Mouse (Mus musculus): ENCODE data around the gene Lrtm1.

Gene Lrtm1

GRCm38 (mm10) chr14:29017883-29018282, at the start of gene Lrtm1:
TSS of gene Lrtm1 (plus strand) at chr14:29018208.
- DNase-seq (ENCODE audit: low spot score): peak; percentile 27

DNA sequence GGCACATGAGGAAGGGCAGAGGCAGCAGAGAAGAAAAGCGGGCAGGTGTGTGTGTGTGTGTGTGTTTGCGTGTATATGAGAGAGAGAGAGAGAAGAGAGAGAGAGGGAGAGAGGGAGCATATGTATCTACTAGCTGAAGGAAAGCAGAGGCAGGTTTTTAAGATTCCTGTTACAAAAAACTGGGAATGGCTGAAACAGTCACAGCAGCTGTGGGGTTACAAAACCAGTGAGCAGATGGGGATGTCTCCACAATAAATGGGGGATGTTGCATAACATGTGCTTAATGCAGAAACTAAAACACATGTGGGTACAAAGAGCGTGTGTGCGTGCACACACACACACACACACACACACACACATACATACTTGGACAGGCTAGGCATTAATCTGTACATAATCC, 48.8 kb upstream of the Lrtm1 start:
- DNase-seq (ENCODE audit: low spot score): no peak

- DNase-seq (ENCODE audit: low spot score): no peak
Observed at GRCm38 (mm10) chr14:28972620-28973019, 45.4 kb upstream of the Lrtm1 start.

GRCm38 (mm10) chr14:28979230-28979629, 38.8 kb upstream of the Lrtm1 start:
- no peak for DNase-seq (ENCODE audit: low spot score)

GRCm38 (mm10) chr14:28980482-28980881, 37.5 kb upstream of the Lrtm1 start:
- DNase-seq (ENCODE audit: low spot score): no peak

DNA sequence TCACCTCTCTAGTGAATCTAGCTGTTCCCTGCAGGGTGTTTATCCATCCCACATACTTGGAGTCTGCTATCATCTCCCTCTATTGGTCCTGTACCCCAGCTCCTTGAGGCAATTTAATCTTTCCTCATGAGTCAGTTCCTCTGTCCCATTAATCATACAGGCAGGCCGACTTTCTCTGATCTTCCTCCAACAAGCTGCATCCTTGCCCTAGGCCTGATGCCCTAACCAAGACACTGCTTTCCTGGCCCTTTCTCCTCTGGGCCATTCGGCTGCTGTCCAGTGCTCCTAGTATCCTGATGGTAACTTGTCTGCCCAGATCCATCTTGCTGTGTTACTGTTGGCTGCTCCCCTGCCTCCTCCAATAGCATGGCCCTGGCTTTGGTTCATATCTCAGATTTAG, 33.7 kb upstream of the Lrtm1 start:
- DNase-seq (ENCODE audit: low spot score): no peak

GRCm38 (mm10) chr14:28988211-28988900, 29.7 kb upstream of the Lrtm1 start:
- DNase-seq (ENCODE audit: low spot score): no peak

DNA sequence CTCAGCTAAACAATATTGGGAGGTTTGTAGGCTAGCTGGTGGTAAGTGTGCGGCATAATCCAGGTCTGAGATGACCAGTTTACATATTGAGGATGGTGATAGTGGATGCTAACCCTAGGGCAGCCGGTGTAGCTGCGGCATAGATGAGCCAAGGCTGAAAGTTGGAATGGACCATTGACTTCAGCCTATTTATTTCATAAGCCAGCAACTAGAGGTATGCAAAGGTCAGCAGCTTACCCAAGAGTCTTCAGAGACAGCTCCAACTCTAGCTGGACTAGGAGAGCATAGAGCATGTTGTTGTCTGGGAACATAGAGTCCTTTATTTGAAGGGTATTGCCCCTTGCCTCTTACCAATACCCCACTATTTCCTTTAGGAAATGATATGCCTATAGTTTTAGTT, 21.4 kb upstream of the Lrtm1 start:
- DNase-seq (ENCODE audit: low spot score): no peak

- DNase-seq (ENCODE audit: low spot score): no peak
Observed at GRCm38 (mm10) chr14:29005228-29005840, 12.7 kb upstream of the Lrtm1 start.

DNA sequence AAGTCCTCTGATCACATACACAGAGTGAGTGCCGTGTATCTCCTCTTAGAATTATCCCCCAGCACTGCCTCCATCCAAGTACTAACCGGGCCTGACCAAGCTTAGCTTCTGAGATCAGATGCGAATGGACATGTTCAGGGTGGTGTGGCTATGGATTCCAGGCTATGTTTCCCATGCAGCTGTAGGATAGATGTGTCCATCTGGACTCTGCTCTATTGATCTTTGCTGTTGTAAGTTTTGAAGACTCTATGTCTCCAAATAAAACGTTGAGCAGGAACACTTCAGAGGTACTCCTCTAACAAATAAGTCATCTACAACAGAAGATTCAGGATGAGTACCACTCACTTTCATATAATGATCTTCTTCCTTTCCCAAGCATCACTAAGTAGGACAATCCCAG, 8.4 kb upstream of the Lrtm1 start:
- DNase-seq (ENCODE audit: low spot score): no peak

DNA sequence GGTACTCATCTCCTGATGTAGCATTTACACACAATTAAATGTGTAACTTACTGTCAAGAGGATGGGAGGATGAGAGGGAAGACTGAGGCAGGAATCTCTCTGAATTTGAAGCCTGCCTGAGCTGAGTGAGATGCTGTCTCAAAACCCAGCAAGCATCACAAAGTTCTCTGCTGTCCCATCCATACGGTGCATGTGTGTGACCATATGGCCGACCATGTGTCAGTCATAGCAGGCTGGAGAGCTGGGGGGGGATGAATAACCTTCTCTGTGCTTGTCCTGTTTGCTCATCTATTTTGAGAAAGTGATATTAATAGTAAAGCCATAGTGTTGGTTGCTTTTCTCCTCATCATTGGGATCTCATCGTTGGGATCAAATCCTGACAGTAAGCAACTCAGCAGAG, 4.8 kb upstream of the Lrtm1 start:
- no peak for DNase-seq (ENCODE audit: low spot score)

- DNase-seq (ENCODE audit: low spot score): no peak
Observed at GRCm38 (mm10) chr14:29014680-29015079, 3.3 kb upstream of the Lrtm1 start.

DNA sequence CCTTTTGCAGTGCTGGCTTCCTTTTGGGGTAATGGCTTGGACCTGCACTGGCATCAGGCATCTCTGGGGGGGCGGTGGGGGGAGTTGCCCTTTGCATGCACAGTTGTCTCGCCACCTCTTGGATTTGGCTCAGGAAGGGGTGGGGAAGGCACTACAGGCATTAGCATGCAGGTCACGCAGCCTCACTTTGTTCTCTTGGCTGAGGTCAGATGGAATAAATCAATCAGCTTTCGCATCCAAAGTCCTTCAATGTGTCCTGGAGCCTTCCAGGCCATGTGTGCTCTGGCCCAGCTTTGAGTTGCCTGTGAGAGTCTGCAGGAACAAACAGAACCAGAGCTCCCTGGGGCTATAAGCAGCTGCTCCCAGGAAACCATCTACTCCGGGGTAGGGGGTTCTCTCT, 2.1 kb upstream of the Lrtm1 start:
- no peak for DNase-seq (ENCODE audit: low spot score)

DNA sequence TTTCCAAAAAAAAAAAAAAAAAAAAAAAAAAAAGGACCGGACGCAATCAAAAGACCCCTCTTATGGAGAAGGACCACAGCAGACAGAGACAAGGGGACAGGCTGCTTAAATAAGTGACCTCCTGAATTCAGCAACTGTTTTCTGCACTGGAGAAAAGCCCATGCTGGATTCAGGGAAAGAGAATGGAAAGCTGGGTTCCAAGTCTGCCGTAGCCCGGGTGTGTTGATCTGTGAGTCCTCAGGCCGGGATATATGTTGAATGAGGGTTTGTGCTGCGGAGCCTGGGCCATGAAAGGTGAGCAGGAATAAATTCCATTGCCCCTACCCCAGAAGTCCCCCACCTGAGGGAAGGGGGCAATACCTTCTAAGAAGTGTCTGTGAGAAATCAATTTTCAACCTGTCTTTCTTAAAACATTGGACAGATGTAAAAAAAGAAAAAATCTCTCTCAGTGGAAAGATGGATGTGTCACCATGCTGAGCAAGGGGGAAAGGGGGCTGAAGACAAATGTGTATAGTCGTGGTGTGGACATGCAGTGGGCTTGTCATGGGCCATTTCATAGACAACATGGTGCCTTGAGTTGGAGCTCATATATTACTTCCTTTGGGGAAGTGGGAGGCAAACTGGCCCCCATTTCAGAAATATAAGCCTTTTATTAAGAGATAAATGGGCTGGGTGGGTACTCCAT, 450 bp downstream of the Lrtm1 start:
- no peak for DNase-seq (ENCODE audit: low spot score)

DNA sequence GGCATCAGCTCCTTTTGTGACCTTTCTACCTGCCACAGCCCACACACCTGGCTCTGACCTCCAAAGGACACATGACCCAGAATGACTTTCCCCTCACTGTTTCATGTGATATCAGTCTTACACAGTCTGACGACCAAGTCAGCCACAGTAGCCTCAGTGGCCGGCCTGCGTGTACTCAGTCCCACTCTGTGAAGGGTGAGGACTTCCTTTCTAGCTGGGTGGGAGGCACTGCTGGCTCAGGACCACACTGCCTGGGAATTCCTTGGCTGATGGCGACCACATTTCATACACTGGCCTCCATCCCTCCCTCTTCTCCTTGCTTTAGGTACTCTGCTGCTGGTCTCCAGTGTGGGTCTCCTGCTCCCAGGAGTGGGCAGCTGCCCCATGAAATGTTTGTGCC, 3.3 kb downstream of the Lrtm1 start:
- DNase-seq (ENCODE audit: low spot score): no peak

GRCm38 (mm10) chr14:29023246-29023645, 5.2 kb downstream of the Lrtm1 start:
- DNase-seq (ENCODE audit: low spot score): no peak

GRCm38 (mm10) chr14:29025335-29025734, 7.3 kb downstream of the Lrtm1 start:
- no peak for DNase-seq (ENCODE audit: low spot score)

DNA sequence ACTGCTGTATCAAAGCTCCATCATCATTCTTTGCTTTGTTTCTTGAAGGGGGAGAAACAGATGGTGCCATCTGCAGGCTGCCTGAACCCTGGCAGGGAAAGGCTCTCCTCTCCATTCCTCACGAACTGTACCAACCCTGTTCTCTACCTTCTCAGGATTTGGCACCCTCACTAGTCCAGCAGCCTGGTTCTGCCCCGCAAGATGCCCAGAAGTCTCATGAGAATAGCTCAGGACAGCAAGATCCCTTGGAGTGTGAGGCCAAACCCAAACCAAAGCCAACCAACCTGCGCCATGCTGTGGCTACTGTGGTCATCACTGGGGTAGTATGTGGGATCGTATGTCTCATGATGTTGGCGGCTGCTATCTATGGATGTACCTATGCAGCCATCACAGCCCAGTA, 9.3 kb downstream of the Lrtm1 start:
- DNase-seq (ENCODE audit: low spot score): no peak

- DNase-seq (ENCODE audit: low spot score): no peak
Observed at GRCm38 (mm10) chr14:29028391-29029106, 10.5 kb downstream of the Lrtm1 start.

- DNase-seq (ENCODE audit: low spot score): no peak
Observed at GRCm38 (mm10) chr14:29029107-29029469, 11.1 kb downstream of the Lrtm1 start.

DNA sequence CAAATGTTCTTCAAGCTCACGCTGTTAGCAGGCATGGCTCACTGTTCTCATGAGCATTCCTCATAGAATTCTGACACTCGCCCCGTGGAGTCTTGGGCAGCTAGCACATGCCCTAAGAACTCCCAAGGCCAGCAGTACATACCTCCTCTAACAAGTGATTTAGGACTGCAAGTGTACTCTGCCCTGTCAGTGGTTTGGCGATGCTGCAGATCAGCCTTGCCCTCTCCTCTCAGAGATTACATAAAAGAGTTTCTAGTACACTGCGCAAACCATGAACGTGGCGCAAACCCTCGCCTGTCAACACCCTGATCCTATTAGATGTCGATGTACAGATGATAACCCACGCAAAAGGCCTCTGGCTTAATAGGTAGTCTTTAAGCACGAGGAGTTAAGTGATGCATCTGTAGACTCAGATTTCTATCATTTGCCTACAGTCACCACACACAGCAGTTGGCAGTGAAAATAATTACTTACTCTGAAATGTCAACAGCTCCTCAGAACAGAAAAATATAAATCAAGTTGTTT, 11.9 kb downstream of the Lrtm1 start:
- DNase-seq (ENCODE audit: low spot score): no peak

- DNase-seq (ENCODE audit: low spot score): no peak
Observed at GRCm38 (mm10) chr14:29030519-29030918, 12.5 kb downstream of the Lrtm1 start.

All from MN1 (cell line).